Mouse (Mus musculus) MEL (cell line): ENCODE data around the gene Mpc1. TPM values are rescaled to one million over a fixed set of nuclear protein-coding genes. Genes with fewer than 3 reads are reported as not detected.

Source experiments
- polyA plus RNA-seq, 2 experiments: library from polyadenylated mRNA; stranded (reverse) in 1 of 2; unstranded in 1 of 2; fragments of >175 nt in 1 of 2; fragments of >200 nt in 1 of 2; gene quantifications; 2 replicates each; pipeline versions ENCODE4 v1.2.1 to v1.2.4; 2012; ENCODE audit warnings: low replicate concordance in 2 of 2, low read depth in 1 of 2; ENCODE audit not compliant: insufficient read length in 2 of 2, insufficient read depth in 1 of 2, missing spikeins in 1 of 2
- total RNA-seq: library from RNA; depleted of rRNA; stranded (reverse); fragments of 300-350 nt; gene quantifications from 2 replicates; pipeline ENCODE4 v1.2.3, GENCODE M21; 2012; rRNA removed

The Mpc1 gene
- total and polyA plus RNA-seq, 3 experiments = 56.2 to 89.6 TPM; not detected in 1

Other genes with a start within 250 kb of the Mpc1 start
- not detected in 2 replicates for gene Gm49673, start 135.1 kb upstream of the Mpc1 start, total RNA-seq
- gene Gm49673, start 135.1 kb upstream of the Mpc1 start, polyA plus RNA-seq = not detected
- gene Rnaset2a, start 134.8 kb upstream of the Mpc1 start, total RNA-seq = 44.5 and 49.3 TPM in 2 replicates
- 10 to 100 TPM in 1 of 2 experiments, not detected in 1; 11.6 TPM for gene Rnaset2a, start 134.8 kb upstream of the Mpc1 start, polyA plus RNA-seq
- gene Fgfr1op, start 117.4 kb upstream of the Mpc1 start, total RNA-seq = 37.6 and 43.5 TPM in 2 replicates
- gene Fgfr1op, start 117.4 kb upstream of the Mpc1 start, polyA plus RNA-seq = 10 to 100 TPM in 1 of 2 experiments, not detected in 1; 44.5 TPM
- gene Ccr6, start 46.9 kb upstream of the Mpc1 start, total RNA-seq = not detected in 2 replicates
- not detected for gene Ccr6, start 46.9 kb upstream of the Mpc1 start, polyA plus RNA-seq
- gene Sft2d1, start 28.2 kb downstream of the Mpc1 start, total RNA-seq = 87.9 and 88.0 TPM in 2 replicates
- gene Sft2d1, start 28.2 kb downstream of the Mpc1 start, polyA plus RNA-seq = 100 to 1,000 TPM in 1 of 2 experiments, not detected in 1; 101 TPM
- gene Prr18, start 54.6 kb downstream of the Mpc1 start, total RNA-seq = 0.03 and 0.04 TPM in 2 replicates
- under 1 TPM in 1 of 2 experiments, not detected in 1; 0.10 TPM for gene Prr18, start 54.6 kb downstream of the Mpc1 start, polyA plus RNA-seq
- not detected in 2 replicates for gene T2, start 73.1 kb downstream of the Mpc1 start, total RNA-seq
- under 1 TPM in 1 of 2 experiments, not detected in 1; 0.15 TPM for gene T2, start 73.1 kb downstream of the Mpc1 start, polyA plus RNA-seq
- gene T, start 151.5 kb downstream of the Mpc1 start, total RNA-seq = not detected in 2 replicates
- not detected for gene T, start 151.5 kb downstream of the Mpc1 start, polyA plus RNA-seq
- gene Pde10a, start 242.5 kb downstream of the Mpc1 start, total RNA-seq = 2.8 and 3.1 TPM in 2 replicates
- gene Pde10a, start 242.5 kb downstream of the Mpc1 start, polyA plus RNA-seq = 1 to 10 TPM in 1 of 2 experiments, not detected in 1; 6.9 TPM